Mouse (Mus musculus) left cerebral cortex, postnatal 14 days (tissue): ENCODE measurements around the gene Ctnnbip1. TPM values are rescaled to one million over a fixed set of nuclear protein-coding genes. Genes with fewer than 3 reads are reported as not detected.

Experiments used
- DNase-seq, 2 experiments: peaks; one replicate each; pipeline ENCODE4 v3.0.0; 2021 to 2022; ENCODE audit warnings: low spot score in 2 of 2, mixed read lengths in 1 of 2
- intact Hi-C: fragments of 180-260 bp; cut with DNase I; formaldehyde crosslinking; loops from one replicate; pipeline ENCODE4 v1.15.1; 2025
- total RNA-seq, 2 experiments: library from RNA; stranded (reverse); gene quantifications; 2 replicates each; pipeline ENCODE4 v1.2.3; 2021

The Ctnnbip1 gene
- total RNA-seq, 2 experiments from 2014 or later: 56.1 to 56.5 TPM

DNA sequence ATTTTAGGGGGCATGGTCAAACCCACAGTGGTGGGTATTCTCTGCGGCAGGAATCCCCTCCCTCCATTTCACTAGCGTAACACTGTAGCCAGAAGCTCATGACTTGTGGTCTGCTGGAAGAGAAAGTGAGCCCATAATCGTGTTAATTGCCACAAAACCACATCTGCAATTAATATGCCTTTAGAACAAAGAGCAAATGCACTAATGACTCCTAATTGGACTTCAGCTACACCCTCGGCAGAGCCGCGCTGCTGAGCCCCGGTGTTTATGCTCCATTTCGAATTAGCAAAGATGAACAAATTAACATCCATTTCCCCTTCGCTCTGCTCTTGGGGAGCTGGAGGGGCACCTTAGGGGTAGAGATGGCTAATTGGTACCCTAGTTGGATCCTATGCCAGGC is 58.0 kb downstream of the Ctnnbip1 start:
- DNase-seq: no peak

DNA sequence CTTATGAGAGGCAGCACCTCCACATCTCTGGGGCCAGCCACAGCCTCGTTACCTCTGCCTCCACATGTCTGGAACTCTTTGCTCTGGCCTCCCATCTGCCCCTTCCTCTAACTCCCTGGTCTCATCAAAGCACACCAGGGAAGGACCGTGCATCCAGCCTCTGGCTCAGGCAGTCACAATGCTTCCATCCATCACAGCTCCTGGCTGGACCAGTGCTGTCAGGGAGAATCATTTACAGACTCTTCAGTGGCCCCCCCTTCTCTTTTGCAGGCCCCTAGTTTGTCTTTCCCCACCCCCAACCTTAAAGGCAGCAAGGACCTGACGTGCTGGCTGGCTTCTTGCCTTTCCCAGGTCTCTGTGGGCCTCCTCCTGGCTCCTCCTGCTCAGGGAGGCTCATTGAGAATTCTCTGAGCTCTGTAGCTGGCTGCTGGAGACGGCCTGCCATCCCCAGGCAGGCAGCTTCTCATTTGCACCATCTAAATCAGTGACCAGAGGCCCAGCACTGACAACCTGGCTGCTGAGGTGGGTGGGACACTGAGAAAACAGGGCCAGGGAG is 59.0 kb downstream of the Ctnnbip1 start:
- intact Hi-C loops: no loop called here

More for the DNA sequence above, 58.0 kb downstream of the Ctnnbip1 start:
- intact Hi-C loops: no loop called here

GRCm38 (mm10) chr4:149578085-149578681 is 60.1 kb downstream of the Ctnnbip1 start:
- intact Hi-C loops: no loop called here
- DNase-seq: no peak

More for the DNA sequence above, 59.0 kb downstream of the Ctnnbip1 start:
- no peak for DNase-seq

DNA sequence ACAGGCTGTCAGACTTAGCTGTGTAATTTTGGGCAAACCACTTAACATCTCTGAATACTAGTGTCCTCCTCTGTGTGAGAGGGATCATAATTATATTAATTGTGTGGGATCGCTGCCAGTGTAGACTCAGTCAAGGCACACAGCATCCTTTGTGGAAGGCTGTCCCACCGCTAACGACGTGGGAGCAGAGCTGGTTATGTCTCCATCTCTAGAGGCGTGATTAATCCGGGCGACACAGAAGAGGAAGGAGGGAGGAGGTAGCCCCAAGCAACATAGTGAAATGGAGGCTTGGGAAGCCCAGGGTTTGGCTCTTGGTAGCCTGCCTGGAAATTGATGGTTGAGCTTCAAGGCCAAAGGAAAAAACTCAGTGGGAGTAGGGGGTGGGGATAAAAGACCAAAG is 60.8 kb downstream of the Ctnnbip1 start:
- no peak for DNase-seq
- intact Hi-C loops: no loop called here

DNA sequence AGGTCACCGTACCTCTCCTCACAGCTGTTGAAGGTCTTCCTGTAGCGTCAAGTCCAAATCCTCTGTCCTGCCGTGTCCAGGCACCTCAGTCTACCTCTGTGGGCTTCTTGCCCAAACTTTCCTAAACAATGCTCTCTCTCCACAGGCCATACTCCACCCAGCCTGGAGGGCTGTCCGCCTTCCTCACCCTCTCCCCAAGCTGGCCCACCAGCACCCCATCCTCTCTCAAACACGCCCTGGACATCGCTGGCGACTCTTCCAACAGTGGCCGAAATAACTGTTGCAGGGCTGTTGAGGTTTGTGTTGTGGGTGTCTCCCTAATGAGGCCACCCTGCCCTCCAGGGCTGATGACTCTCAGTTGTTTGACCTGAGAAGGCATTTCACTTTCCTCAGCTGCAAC is 67.2 kb downstream of the Ctnnbip1 start:
- intact Hi-C loops: loop anchor here (5.0 kb wide), 1 partner anchor 33 kb away; no protein-coding TSS in a partner anchor
- DNase-seq: no peak

- peak; percentile 60 to 71 for DNase-seq
- intact Hi-C loops: loop anchor here (5.0 kb wide), 1 partner anchor 34 kb away; no protein-coding TSS in a partner anchor
Measured at GRCm38 (mm10) chr4:149586044-149586782, 68.2 kb downstream of the Ctnnbip1 start, which contains the start of gene Clstn1. TSS of gene Clstn1 (plus strand) at chr4:149586468.

GRCm38 (mm10) chr4:149586783-149587595 is 69.0 kb downstream of the Ctnnbip1 start:
- DNase-seq: peak; percentile 53 to 55
- intact Hi-C loops: loop anchor here (5.0 kb wide), 1 partner anchor 35 kb away; no protein-coding TSS in a partner anchor

DNA sequence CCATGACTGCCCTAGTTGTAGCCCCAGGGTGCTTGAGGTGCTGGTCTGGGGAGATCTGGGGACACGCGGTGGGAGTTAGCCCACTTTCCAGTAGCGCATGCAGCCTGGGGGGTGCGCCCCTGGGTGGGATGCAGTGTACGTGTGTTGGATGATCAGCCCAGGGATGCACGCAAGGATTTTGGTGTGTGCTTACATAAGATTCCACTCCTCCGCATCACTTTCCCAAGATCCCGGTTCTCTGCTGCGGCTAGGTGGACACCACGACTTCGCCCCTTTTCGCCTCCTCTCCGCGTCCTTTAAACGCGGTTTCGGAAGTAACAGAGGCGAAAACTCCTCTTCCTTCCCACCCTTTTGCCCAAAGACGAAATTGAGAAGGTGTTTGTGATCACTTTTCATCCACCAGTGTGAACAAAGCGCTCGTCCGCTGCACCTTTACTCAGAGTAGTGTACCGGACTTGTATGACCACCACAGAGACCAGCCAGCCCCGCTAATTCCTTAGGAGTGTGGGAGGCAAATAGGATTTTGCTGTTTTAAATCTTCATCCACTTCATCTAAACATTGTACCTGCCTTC is 69.6 kb downstream of the Ctnnbip1 start:
- intact Hi-C loops: loop anchor here (5.0 kb wide), 1 partner anchor 35 kb away; no protein-coding TSS in a partner anchor

GRCm38 (mm10) chr4:149590200-149590599 is 72.2 kb downstream of the Ctnnbip1 start:
- no peak for DNase-seq
- intact Hi-C loops: no loop called here

More for the DNA sequence above, 69.6 kb downstream of the Ctnnbip1 start:
- DNase-seq: peak; percentile 63 to 66

- peak in 1 of 2 experiments; percentile 52 for DNase-seq
- intact Hi-C loops: no loop called here
Measured at GRCm38 (mm10) chr4:149591486-149591885, 73.5 kb downstream of the Ctnnbip1 start.

- intact Hi-C loops: no loop called here
- no peak for DNase-seq
Measured at GRCm38 (mm10) chr4:149594913-149595581, 77.0 kb downstream of the Ctnnbip1 start.

DNA sequence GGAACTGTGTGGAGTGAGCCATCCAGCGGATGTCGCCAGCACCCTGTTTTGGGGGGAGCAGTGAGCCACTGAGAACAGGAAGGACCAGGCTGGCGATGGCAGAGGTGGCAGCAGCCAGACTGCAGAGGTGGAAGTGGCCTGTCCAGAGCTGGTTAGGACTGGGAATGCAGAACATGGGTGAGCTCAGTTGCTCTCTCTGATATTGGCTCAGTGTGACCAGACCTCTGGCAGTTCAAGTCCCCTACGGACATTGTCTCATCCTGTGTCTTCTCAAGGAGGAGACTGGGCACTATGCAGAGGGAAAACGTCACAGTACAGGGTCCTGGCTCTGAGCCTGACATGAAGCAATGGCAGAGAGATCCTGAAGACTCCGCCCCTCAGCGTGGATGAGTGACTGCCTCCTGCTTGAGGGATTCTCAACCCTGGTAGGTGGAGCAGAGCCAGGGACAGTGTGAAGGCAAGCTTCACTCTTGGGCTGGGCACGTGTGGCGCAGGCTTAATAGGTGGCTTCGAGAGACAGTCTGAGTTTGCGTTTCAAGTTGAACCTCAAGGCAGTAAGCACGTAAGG is 79.7 kb downstream of the Ctnnbip1 start:
- no peak for DNase-seq
- intact Hi-C loops: no loop called here

GRCm38 (mm10) chr4:149599549-149599948 is 81.5 kb downstream of the Ctnnbip1 start:
- no peak for DNase-seq
- intact Hi-C loops: no loop called here

GRCm38 (mm10) chr4:149600130-149600529 is 82.1 kb downstream of the Ctnnbip1 start:
- intact Hi-C loops: no loop called here
- no peak for DNase-seq

GRCm38 (mm10) chr4:149601484-149601883 is 83.4 kb downstream of the Ctnnbip1 start:
- intact Hi-C loops: no loop called here
- DNase-seq: no peak

DNA sequence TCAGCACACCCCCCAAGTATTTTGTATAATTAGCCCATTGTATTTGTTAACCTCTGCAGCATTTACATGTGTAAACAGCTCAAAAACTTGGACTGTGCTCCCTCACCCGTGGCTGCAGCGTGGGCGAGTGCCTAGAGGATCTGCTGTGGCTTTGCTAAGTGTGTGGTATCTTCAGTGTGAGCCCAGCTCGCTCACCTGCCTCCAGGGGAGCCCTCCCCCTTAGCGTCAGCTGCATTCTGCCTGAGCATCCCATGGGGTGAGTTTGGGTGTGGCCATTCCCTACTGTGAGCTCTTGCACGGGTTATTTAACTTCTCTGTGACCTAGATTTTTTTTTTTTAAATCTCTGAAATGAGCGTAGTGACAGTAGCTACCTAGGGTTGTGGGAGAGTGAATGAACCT is 84.2 kb downstream of the Ctnnbip1 start:
- no peak for DNase-seq
- intact Hi-C loops: no loop called here

DNA sequence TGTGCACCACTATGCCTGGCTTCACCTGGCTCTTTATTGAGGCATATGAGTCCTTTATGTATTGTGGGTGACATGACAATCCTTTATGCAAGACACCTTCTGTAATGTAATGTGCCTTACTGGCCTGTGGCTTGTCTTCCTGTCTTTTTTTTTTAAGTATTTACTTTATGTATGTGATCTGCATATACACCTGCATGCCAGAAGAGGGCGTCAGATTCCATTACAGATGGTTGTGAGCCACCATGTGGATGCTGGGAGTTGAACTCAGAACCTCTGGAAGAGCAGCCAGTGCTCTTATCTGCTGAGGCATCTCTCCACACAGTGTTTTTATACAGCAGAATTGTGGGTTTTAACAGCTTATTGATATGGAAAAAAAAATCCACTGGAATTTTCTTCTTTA is 85.8 kb downstream of the Ctnnbip1 start:
- intact Hi-C loops: no loop called here
- DNase-seq: no peak

GRCm38 (mm10) chr4:149604518-149604917 is 86.5 kb downstream of the Ctnnbip1 start:
- DNase-seq: no peak
- intact Hi-C loops: no loop called here
